13 mouse cellular contexts compared by ENCODE assay signal in the genomic region with DNA sequence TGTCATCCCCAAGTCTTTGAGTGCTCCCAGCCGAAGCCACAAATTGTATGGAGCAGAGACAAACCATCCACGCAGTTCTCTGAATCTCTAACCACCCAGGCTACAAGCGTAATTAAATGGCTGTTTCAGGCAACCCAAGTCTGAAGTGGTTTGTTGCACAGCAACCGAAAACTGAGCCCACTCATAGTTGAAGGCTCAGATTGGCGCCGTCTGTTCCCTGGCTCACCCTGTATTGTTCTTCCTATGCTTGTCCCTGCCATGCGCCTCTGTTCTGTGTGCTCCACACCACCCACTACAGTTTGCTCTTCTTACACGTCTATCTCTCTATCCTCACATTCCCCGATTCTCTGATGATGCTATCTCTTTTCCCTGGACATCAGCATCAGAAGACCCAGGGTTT. TPM values are rescaled to one million over a fixed set of nuclear protein-coding genes. Genes with fewer than 3 reads are reported as not detected.
DNase-seq lines count a peak whose midpoint lies in the region; ATAC-seq and TF ChIP-seq lines count a peak whose summit lies in the region.
"Had no signal": no experiment of that assay in that cellular context is flagged by ENCODE, and none has a peak within 500 bp of the region (broad histone marks: within the 10 kb centered on the region; RNA-seq: fewer than 3 reads in every experiment).

No protein-coding gene starts in this region.

- no peak overlapping the region for H3K4me3 ChIP-seq in midbrain, embryonic 14.5 days (replicated peaks; ENCODE audit: low read depth, low read length)
- H3K4me3 ChIP-seq in midbrain, embryonic 10.5 days: no peak overlapping the region
- no peak overlapping the region for H3K4me3 ChIP-seq in left cerebral cortex, adult 2 months
- no peak overlapping the region for H3K4me3 ChIP-seq in intestine, embryonic 16.5 days (ENCODE audit: low read length)
- H3K4me3 ChIP-seq: limb, embryonic 10.5 days had no signal

- no peaks in the 10 kb centered on the region for H3K27me3 ChIP-seq in midbrain, embryonic 14.5 days (ENCODE audit: control insufficient read depth, insufficient read depth, low read length)
- no peaks in the 10 kb centered on the region for H3K27me3 ChIP-seq in midbrain, embryonic 10.5 days (ENCODE audit: low read depth, poor library complexity, severe bottlenecking)
- H3K27me3 ChIP-seq in intestine, embryonic 16.5 days (replicated peaks; ENCODE audit: control insufficient read depth, insufficient read depth, low read length): no peaks in the 10 kb centered on the region

- WGBS in midbrain, embryonic 14.5 days: 88% methylated on average over 9 of the region's 9 CpGs
- WGBS in midbrain, embryonic 10.5 days: 86% methylated on average over 9 of the region's 9 CpGs
- WGBS in intestine, embryonic 16.5 days: 87% methylated on average over 9 of the region's 9 CpGs

- peak; percentile 18 for DNase-seq in midbrain, embryonic 14.5 days
- no peak for DNase-seq in midbrain, embryonic 10.5 days (ENCODE audit: low spot score)
- peak; percentile 59 to 71 for DNase-seq in frontal cortex, postnatal 36 days (ENCODE audit: low spot score in 2 of 2)
- peak; percentile 50 to 55 for DNase-seq in left cerebral cortex, adult 2 months (ENCODE audit: extremely low spot score in 1 of 2, low spot score in 2 of 2)
- DNase-seq in kidney, postnatal 25 days: no peak
- no peak for DNase-seq in embryo, embryonic 11 days
- DNase-seq: cerebellum, adult 9-10 months had no signal

- no peak for TF ChIP-seq CTCF in left cerebral cortex, adult 2 months (IDR thresholded peaks at IDR 0.05)

- peaks cover 4% of the 10 kb centered on the region; the same call in 1 of the 2 replicates for H3K9me3 ChIP-seq in midbrain, embryonic 14.5 days (ENCODE audit: control insufficient read depth, low read length)
- H3K9me3 ChIP-seq in midbrain, embryonic 10.5 days (replicated peaks): peaks cover 7% of the 10 kb centered on the region; the same call in 1 of the 2 replicates
- H3K9me3 ChIP-seq in intestine, embryonic 16.5 days (ENCODE audit: control insufficient read depth, low read length): peaks cover 4% of the 10 kb centered on the region; the same call in 1 of the 2 replicates
- H3K9me3 ChIP-seq: limb, embryonic 10.5 days had no signal

- no peaks in the 10 kb centered on the region for H3K36me3 ChIP-seq in midbrain, embryonic 14.5 days (ENCODE audit: control insufficient read depth, insufficient read depth, low read length)
- H3K36me3 ChIP-seq in midbrain, embryonic 10.5 days: no peaks in the 10 kb centered on the region
- H3K36me3 ChIP-seq in intestine, embryonic 16.5 days (ENCODE audit: control insufficient read depth, insufficient read depth, low read length): no peaks in the 10 kb centered on the region
- H3K36me3 ChIP-seq: limb, embryonic 10.5 days had no signal

- no peak overlapping the region for H3K27ac ChIP-seq in midbrain, embryonic 14.5 days (replicated peaks; ENCODE audit: low read depth, low read length)
- no peak overlapping the region for H3K27ac ChIP-seq in midbrain, embryonic 10.5 days (replicated peaks)
- H3K27ac ChIP-seq in left cerebral cortex, adult 2 months: peak overlapping the region; percentile 59; the same call in 1 of the 2 replicates
- no peak overlapping the region for H3K27ac ChIP-seq in intestine, embryonic 16.5 days (ENCODE audit: low read length)
- H3K27ac ChIP-seq: limb, embryonic 10.5 days; liver, embryonic 14.5 days; macrophage; stomach, postnatal 0 days had no signal

- H3K9ac ChIP-seq in midbrain, embryonic 14.5 days (replicated peaks; ENCODE audit: low read length): no peak overlapping the region
- no peak overlapping the region for H3K9ac ChIP-seq in intestine, embryonic 16.5 days (ENCODE audit: low read depth, low read length)
- H3K9ac ChIP-seq: liver, embryonic 14.5 days had no signal

- intact Hi-C loops in left cerebral cortex, adult 2 months (cut with DNase I): loop anchor here (5.0 kb wide), 1 partner anchor 99 kb away; no protein-coding TSS in a partner anchor

- no peak overlapping the region for H3K4me2 ChIP-seq in midbrain, embryonic 14.5 days (ENCODE audit: low read length)
- no peak overlapping the region for H3K4me2 ChIP-seq in intestine, embryonic 16.5 days (ENCODE audit: low read depth, low read length)

- no peak for ATAC-seq in midbrain, embryonic 14.5 days (ENCODE audit: low FRiP score, low TSS enrichment)
- no peak for ATAC-seq in intestine, embryonic 16.5 days
- ATAC-seq: CD4-positive, CD25-positive, alpha-beta regulatory T cell, adult 4 months had no signal

- H3K4me1 ChIP-seq in midbrain, embryonic 14.5 days (ENCODE audit: control insufficient read depth, insufficient read depth, low read length): no peaks in the 10 kb centered on the region
- H3K4me1 ChIP-seq in midbrain, embryonic 10.5 days: 0 out of 2 replicates have a peak, but pooled peaks cover 3% of the 10 kb centered on the region
- H3K4me1 ChIP-seq in intestine, embryonic 16.5 days (ENCODE audit: control insufficient read depth, insufficient read depth, low read length): peaks cover 3% of the 10 kb centered on the region; the same call in 1 of the 2 replicates
- H3K4me1 ChIP-seq: limb, embryonic 10.5 days had no signal

RNA-seq across cellular contexts. Expression of a gene that starts 15.8 kb away (rescaled TPM):
- 6.6 and 7.2 TPM in 2 replicates for polyA plus RNA-seq in midbrain, embryonic 14.5 days (2014; fragmentation: Nextera tagmentation; extraction: Ambion mirVana)
- 3.4 and 3.7 TPM in 2 replicates for polyA plus RNA-seq in midbrain, embryonic 10.5 days (2016; fragmentation: Nextera tagmentation; extraction: Ambion mirVana)
- total RNA-seq in left cerebral cortex, adult 2 months (2021): 10 to 100 TPM; 48.6 to 48.9 TPM
- polyA plus RNA-seq in intestine, embryonic 16.5 days (2015; fragmentation: Nextera tagmentation; extraction: Ambion mirVana): 5.1 and 6.0 TPM in 2 replicates

Comparison
In these comparisons a context has a peak if more than half of its experiments do, and no peak if none do; other contexts are left out.
1. DNase-seq: peak in midbrain, embryonic 14.5 days (single experiment), frontal cortex, postnatal 36 days (2 of 2) and left cerebral cortex, adult 2 months (2 of 2); none in midbrain, embryonic 10.5 days (single experiment), kidney, postnatal 25 days (0 of 2) and embryo, embryonic 11 days (single experiment).